Mouse (Mus musculus): ENCODE data around the gene Sub1. TPM values are rescaled to one million over a fixed set of nuclear protein-coding genes. Genes with fewer than 3 reads are reported as not detected.

Gene Sub1
- polyA plus RNA-seq, 1 experiment from 2014 or later: 582 TPM

- ATAC-seq: no peak
- Histone ChIP-seq H3K4me3 (ENCODE audit: low read depth, low read length) (no peak overlapping the region), H3K9ac (ENCODE audit: low read depth, low read length) (no peak overlapping the region), H3K9me3 (replicated peaks; ENCODE audit: control insufficient read depth, low read length, poor library complexity, severe bottlenecking) (no peaks in the 10 kb centered on the region), H3K4me1 (ENCODE audit: control insufficient read depth, insufficient read depth, low read length) (no peaks in the 10 kb centered on the region), H3K27me3 (ENCODE audit: control insufficient read depth, insufficient read depth, low read depth, low read length) (no peaks in the 10 kb centered on the region), H3K27ac (ENCODE audit: low read length) (no peak overlapping the region), H3K36me3 (ENCODE audit: control insufficient read depth, insufficient read depth, low read length) (no peaks in the 10 kb centered on the region), H3K4me2 (ENCODE audit: low read length) (no peak overlapping the region)
- WGBS: 80% methylated on average over 3 of the region's 3 CpGs
These were observed 35.7 kb upstream of the Sub1 start for GRCm38 (mm10) chr15:12032512-12032911.

- H3K27me3 ChIP-seq (ENCODE audit: control insufficient read depth, insufficient read depth, low read depth, low read length): no peaks in the 10 kb centered on the region
- no peak for ATAC-seq
- H3K4me2 ChIP-seq (ENCODE audit: low read length): no peak overlapping the region
- WGBS: 92% methylated on average over 8 of the region's 8 CpGs
- H3K4me1 ChIP-seq (ENCODE audit: control insufficient read depth, insufficient read depth, low read length): no peaks in the 10 kb centered on the region
- no peaks in the 10 kb centered on the region for H3K36me3 ChIP-seq (ENCODE audit: control insufficient read depth, insufficient read depth, low read length)
- H3K4me3 ChIP-seq (ENCODE audit: low read depth, low read length): no peak overlapping the region
- H3K9ac ChIP-seq (ENCODE audit: low read depth, low read length): no peak overlapping the region
- H3K9me3 ChIP-seq (replicated peaks; ENCODE audit: control insufficient read depth, low read length, poor library complexity, severe bottlenecking): no peaks in the 10 kb centered on the region
- no peak overlapping the region for H3K27ac ChIP-seq (ENCODE audit: low read length)
These were observed 35.1 kb upstream of the Sub1 start for GRCm38 (mm10) chr15:12031861-12032260.

GRCm38 (mm10) chr15:12030221-12030620 is 33.4 kb upstream of the Sub1 start:
- 82% methylated on average over 4 of the region's 4 CpGs for WGBS
- Histone ChIP-seq H3K9me3 (replicated peaks; ENCODE audit: control insufficient read depth, low read length, poor library complexity, severe bottlenecking) (no peaks in the 10 kb centered on the region), H3K27ac (ENCODE audit: low read length) (no peak overlapping the region), H3K36me3 (ENCODE audit: control insufficient read depth, insufficient read depth, low read length) (no peaks in the 10 kb centered on the region), H3K4me1 (ENCODE audit: control insufficient read depth, insufficient read depth, low read length) (no peaks in the 10 kb centered on the region), H3K4me2 (ENCODE audit: low read length) (no peak overlapping the region), H3K4me3 (ENCODE audit: low read depth, low read length) (no peak overlapping the region), H3K9ac (ENCODE audit: low read depth, low read length) (no peak overlapping the region), H3K27me3 (ENCODE audit: control insufficient read depth, insufficient read depth, low read depth, low read length) (no peaks in the 10 kb centered on the region)
- ATAC-seq: no peak

- no peak overlapping the region for H3K9ac ChIP-seq (ENCODE audit: low read depth, low read length)
- H3K27ac ChIP-seq (ENCODE audit: low read length): no peak overlapping the region
- no peak overlapping the region for H3K4me2 ChIP-seq (ENCODE audit: low read length)
- 78% methylated on average over 3 of the region's 3 CpGs for WGBS
- no peaks in the 10 kb centered on the region for H3K27me3 ChIP-seq (ENCODE audit: control insufficient read depth, insufficient read depth, low read depth, low read length)
- no peak for ATAC-seq
- no peaks in the 10 kb centered on the region for H3K36me3 ChIP-seq (ENCODE audit: control insufficient read depth, insufficient read depth, low read length)
- no peaks in the 10 kb centered on the region for H3K9me3 ChIP-seq (replicated peaks; ENCODE audit: control insufficient read depth, low read length, poor library complexity, severe bottlenecking)
- no peak overlapping the region for H3K4me3 ChIP-seq (ENCODE audit: low read depth, low read length)
- no peaks in the 10 kb centered on the region for H3K4me1 ChIP-seq (ENCODE audit: control insufficient read depth, insufficient read depth, low read length)
These were observed 31.0 kb upstream of the Sub1 start for GRCm38 (mm10) chr15:12027807-12028206.

GRCm38 (mm10) chr15:12026932-12027450 is 30.2 kb upstream of the Sub1 start:
- 92% methylated on average over 5 of the region's 5 CpGs for WGBS
- Histone ChIP-seq H3K4me2 (ENCODE audit: low read length) (no peak overlapping the region), H3K9ac (ENCODE audit: low read depth, low read length) (no peak overlapping the region), H3K4me1 (ENCODE audit: control insufficient read depth, insufficient read depth, low read length) (no peaks in the 10 kb centered on the region), H3K4me3 (ENCODE audit: low read depth, low read length) (no peak overlapping the region), H3K9me3 (replicated peaks; ENCODE audit: control insufficient read depth, low read length, poor library complexity, severe bottlenecking) (no peaks in the 10 kb centered on the region), H3K36me3 (ENCODE audit: control insufficient read depth, insufficient read depth, low read length) (no peaks in the 10 kb centered on the region), H3K27me3 (ENCODE audit: control insufficient read depth, insufficient read depth, low read depth, low read length) (no peaks in the 10 kb centered on the region), H3K27ac (ENCODE audit: low read length) (no peak overlapping the region)
- ATAC-seq: no peak

GRCm38 (mm10) chr15:12026026-12026425 is 29.2 kb upstream of the Sub1 start:
- H3K4me1 ChIP-seq (ENCODE audit: control insufficient read depth, insufficient read depth, low read length): no peaks in the 10 kb centered on the region
- no peak for ATAC-seq
- H3K27me3 ChIP-seq (ENCODE audit: control insufficient read depth, insufficient read depth, low read depth, low read length): no peaks in the 10 kb centered on the region
- no peaks in the 10 kb centered on the region for H3K9me3 ChIP-seq (replicated peaks; ENCODE audit: control insufficient read depth, low read length, poor library complexity, severe bottlenecking)
- no peak overlapping the region for H3K9ac ChIP-seq (ENCODE audit: low read depth, low read length)
- no peak overlapping the region for H3K4me3 ChIP-seq (ENCODE audit: low read depth, low read length)
- no peak overlapping the region for H3K4me2 ChIP-seq (ENCODE audit: low read length)
- WGBS: 87% methylated on average over 5 of the region's 5 CpGs
- H3K36me3 ChIP-seq (ENCODE audit: control insufficient read depth, insufficient read depth, low read length): no peaks in the 10 kb centered on the region
- no peak overlapping the region for H3K27ac ChIP-seq (ENCODE audit: low read length)

GRCm38 (mm10) chr15:12025341-12025740 is 28.6 kb upstream of the Sub1 start:
- no peaks in the 10 kb centered on the region for H3K4me1 ChIP-seq (ENCODE audit: control insufficient read depth, insufficient read depth, low read length)
- H3K27ac ChIP-seq (ENCODE audit: low read length): no peak overlapping the region
- H3K9ac ChIP-seq (ENCODE audit: low read depth, low read length): no peak overlapping the region
- no peak overlapping the region for H3K4me3 ChIP-seq (ENCODE audit: low read depth, low read length)
- WGBS: 88% methylated on average over 10 of the region's 10 CpGs
- H3K27me3 ChIP-seq (ENCODE audit: control insufficient read depth, insufficient read depth, low read depth, low read length): no peaks in the 10 kb centered on the region
- no peaks in the 10 kb centered on the region for H3K9me3 ChIP-seq (replicated peaks; ENCODE audit: control insufficient read depth, low read length, poor library complexity, severe bottlenecking)
- H3K36me3 ChIP-seq (ENCODE audit: control insufficient read depth, insufficient read depth, low read length): no peaks in the 10 kb centered on the region
- no peak for ATAC-seq
- no peak overlapping the region for H3K4me2 ChIP-seq (ENCODE audit: low read length)

GRCm38 (mm10) chr15:12024791-12025268 is 28.0 kb upstream of the Sub1 start:
- Histone ChIP-seq H3K27ac (ENCODE audit: low read length) (no peak overlapping the region), H3K9ac (ENCODE audit: low read depth, low read length) (no peak overlapping the region), H3K4me3 (ENCODE audit: low read depth, low read length) (no peak overlapping the region), H3K9me3 (replicated peaks; ENCODE audit: control insufficient read depth, low read length, poor library complexity, severe bottlenecking) (no peaks in the 10 kb centered on the region), H3K27me3 (ENCODE audit: control insufficient read depth, insufficient read depth, low read depth, low read length) (no peaks in the 10 kb centered on the region), H3K36me3 (ENCODE audit: control insufficient read depth, insufficient read depth, low read length) (no peaks in the 10 kb centered on the region), H3K4me1 (ENCODE audit: control insufficient read depth, insufficient read depth, low read length) (no peaks in the 10 kb centered on the region), H3K4me2 (ENCODE audit: low read length) (no peak overlapping the region)
- WGBS: 63% methylated on average over 14 of the region's 14 CpGs
- ATAC-seq: no peak

- H3K4me2 ChIP-seq (ENCODE audit: low read length): no peak overlapping the region
- no peak for ATAC-seq
- 94% methylated on average over 14 of the region's 14 CpGs for WGBS
These were observed 22.7 kb upstream of the Sub1 start for GRCm38 (mm10) chr15:12019443-12019842.

More at GRCm38 (mm10) chr15:12019443-12019842, 22.7 kb upstream of the Sub1 start:
- Histone ChIP-seq H3K4me1 (ENCODE audit: control insufficient read depth, insufficient read depth, low read length) (no peaks in the 10 kb centered on the region), H3K27ac (ENCODE audit: low read length) (no peak overlapping the region), H3K36me3 (ENCODE audit: control insufficient read depth, insufficient read depth, low read length) (no peaks in the 10 kb centered on the region), H3K27me3 (ENCODE audit: control insufficient read depth, insufficient read depth, low read depth, low read length) (no peaks in the 10 kb centered on the region), H3K9me3 (replicated peaks; ENCODE audit: control insufficient read depth, low read length, poor library complexity, severe bottlenecking) (no peaks in the 10 kb centered on the region), H3K9ac (ENCODE audit: low read depth, low read length) (no peak overlapping the region), H3K4me3 (ENCODE audit: low read depth, low read length) (no peak overlapping the region)

Measured in midbrain, embryonic 16.5 days (tissue).